Mouse (Mus musculus): ENCODE results near the gene Depdc1a.
"Not testable (repeated sequence)": the region's sequence is repeated elsewhere in the genome, so short reads cannot be mapped to it uniquely, and the experiment has no call there.

The Depdc1a gene

GRCm38 (mm10) chr3:159495243-159495801, at the start of gene Depdc1a:
TSS of gene Depdc1a (plus strand) at chr3:159495433.
- DNase-seq (ENCODE audit: low read depth): peak; percentile 95

DNA sequence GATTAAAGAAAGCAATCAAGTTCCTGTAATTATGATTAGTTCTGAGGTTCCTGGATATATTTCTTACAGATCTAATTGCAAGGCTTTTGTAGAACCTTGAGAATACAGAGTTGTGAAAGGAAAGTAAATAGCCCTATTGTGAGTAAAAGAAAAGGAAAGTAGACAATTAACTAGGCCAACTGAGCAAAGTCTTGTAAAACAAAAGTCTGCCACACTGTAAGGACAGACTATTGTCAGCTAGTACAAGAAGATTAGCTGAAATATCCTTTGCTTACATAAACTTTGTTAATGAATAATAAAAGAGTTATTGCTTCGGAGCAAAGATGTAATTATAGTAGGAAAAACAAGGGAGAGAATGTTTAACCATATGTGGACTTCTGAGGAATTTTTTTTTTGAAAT, 25.2 kb upstream of the Depdc1a start:
- no peak for DNase-seq (ENCODE audit: low read depth)

DNA sequence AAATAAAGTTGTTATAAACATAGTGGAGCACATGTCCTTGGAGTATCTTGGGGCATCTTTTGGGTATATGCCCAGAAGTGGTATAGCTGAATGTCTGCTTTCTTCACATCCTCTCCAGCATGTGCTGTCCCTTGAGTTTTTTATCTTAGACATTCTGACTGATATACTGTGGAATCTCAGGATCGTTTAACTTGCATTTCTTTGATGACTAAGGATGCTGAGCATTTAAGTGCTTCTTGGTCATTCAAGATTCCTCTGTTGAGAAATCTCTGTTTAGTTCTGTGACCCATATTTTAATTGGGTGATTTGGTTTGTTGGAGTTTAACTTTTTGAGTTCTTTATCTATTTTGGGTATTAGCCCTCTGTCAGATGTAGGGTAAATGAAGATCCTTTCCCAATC, 19.8 kb upstream of the Depdc1a start:
- DNase-seq (ENCODE audit: low read depth): no peak

DNA sequence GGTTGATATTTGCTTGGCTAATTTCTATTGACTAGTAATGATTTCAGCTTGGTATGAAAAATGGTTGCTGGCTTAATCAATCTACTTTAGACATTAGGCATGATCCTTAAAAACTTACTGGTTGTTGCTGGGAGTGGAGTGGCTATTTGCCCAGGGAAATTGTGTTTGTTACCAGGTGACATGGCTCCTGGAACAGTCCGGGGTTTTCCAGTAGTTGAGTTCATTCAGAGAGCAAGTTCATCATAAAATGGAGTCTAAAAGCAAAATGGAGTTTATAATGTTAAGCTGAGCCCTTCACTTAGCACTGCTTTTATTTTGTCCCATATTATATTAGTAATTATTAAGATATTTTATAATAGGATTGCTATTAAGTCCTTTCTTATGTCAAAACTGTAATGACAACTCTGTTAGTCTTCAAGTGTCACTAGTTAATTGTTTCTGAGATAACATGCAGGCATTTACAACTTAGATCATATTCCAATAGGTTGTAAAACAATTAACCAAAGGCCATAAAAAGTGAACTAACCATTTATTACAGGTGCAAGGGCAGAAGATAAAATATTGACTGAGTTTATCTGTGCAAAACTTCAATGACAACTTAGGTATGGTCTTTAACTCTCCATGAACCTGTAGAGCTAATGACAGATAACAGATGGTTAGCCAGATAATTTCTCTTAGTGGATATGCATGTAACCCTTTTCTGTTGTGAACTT, 17.8 kb upstream of the Depdc1a start:
- no peak for DNase-seq (ENCODE audit: low read depth)

DNA sequence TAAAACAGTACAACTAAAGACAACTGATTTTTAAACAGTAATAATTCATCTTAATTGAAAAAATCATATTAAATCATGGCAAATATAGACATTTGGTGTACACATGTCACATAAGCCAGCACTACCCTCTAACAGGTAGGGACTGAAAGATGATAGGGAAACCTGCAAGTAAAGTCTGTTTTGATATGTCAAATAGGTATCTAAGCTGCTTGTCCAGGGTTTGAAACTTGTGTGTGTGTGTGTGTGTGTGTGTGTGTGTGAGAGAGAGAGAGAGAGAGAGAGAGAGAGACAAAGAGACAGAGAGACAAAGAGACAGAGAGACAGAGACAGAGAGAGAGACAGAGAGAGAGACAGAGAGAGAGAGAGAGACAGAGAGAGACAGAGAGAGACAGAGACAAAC, 524 bp upstream of the Depdc1a start:
- DNase-seq (ENCODE audit: low read depth): not testable (repeated sequence)

GRCm38 (mm10) chr3:159508899-159509298, 13.7 kb downstream of the Depdc1a start:
- DNase-seq (ENCODE audit: low read depth): no peak

- no peak for DNase-seq (ENCODE audit: low read depth)
These were observed 33.3 kb downstream of the Depdc1a start for GRCm38 (mm10) chr3:159528563-159528962.

DNA sequence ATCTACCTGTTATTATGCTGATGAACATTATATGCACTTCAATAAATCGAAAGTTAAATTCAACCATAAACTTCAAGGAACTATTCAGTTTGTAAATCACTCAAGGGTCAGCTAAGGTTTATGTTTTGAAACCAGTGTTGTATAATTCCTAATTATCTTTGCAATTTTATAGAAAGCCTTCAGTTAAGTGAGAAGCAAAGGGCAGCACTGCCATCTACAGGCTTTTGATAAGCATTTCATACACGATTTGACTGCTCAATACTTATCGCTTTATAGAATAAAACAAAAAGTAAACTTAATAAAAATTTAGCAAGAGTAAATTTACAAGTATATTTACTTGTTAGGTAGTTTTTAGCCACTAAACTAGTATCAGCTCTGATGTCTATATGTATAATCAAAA, 53.1 kb downstream of the Depdc1a start:
- DNase-seq (ENCODE audit: low read depth): peak; percentile 69

DNA sequence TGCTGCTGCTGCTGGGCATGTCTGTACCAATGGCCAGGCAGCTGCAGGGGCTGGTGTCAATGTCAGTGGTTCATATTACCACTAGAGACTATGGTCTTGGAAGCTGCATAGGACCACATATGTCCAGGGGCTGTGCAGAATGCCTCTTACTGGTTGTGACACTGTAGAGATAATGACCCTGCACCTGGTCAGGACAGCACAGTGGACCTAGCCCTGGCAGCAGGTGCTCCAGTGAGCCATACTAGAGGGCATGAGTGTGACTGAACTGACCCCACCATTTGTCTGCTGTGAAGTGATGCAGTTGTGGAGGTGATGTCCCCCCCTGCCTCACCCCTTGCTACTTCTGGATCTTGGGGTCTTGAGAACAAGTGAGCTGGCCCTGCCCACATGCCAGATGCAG, 55.0 kb downstream of the Depdc1a start:
- no peak for DNase-seq (ENCODE audit: low read depth)
